14 mouse cellular contexts compared by ENCODE assay signal in genomic region chr4:100247826-100248225, GRCm38 (mm10).
A peak's percentile ranks its signal among the peaks of the same experiment; 100 is the strongest.
DNase-seq lines count a peak whose midpoint lies in the region; ATAC-seq and TF ChIP-seq lines count a peak whose summit lies in the region.
"Had no signal": no experiment of that assay in that cellular context is flagged by ENCODE, and none has a peak within 500 bp of the region (broad histone marks: within the 10 kb centered on the region; RNA-seq: fewer than 3 reads in every experiment).

No protein-coding gene starts in this region.

- no peak overlapping the region for H3K4me3 ChIP-seq in kidney, embryonic 14.5 days (ENCODE audit: low read length)
- H3K4me3 ChIP-seq: forebrain, embryonic 13.5 days; limb, embryonic 15.5 days; midbrain, embryonic 15.5 days had no signal

- peaks cover 22% of the 10 kb centered on the region; the same call in 1 of the 2 replicates for H3K4me1 ChIP-seq in kidney, embryonic 14.5 days (ENCODE audit: control insufficient read depth, insufficient read depth, low read length)
- H3K4me1 ChIP-seq: forebrain, embryonic 13.5 days; limb, embryonic 15.5 days; midbrain, embryonic 15.5 days had no signal

- in situ Hi-C loops in Patski (cut with MboI; ENCODE audit: low pct_unique_long_range_greater_than_20kb), result no loop called here

- POLR2A ChIA-PET in Patski (lab: Charles Lee), result no interaction called here

- DNase-seq in kidney, adult 11 months, result peak; percentile 53
- no peak for DNase-seq in kidney, adult 18-20 months
- peak; percentile 22 for DNase-seq in Patski (ENCODE audit: low read depth, low spot score)
- peak; percentile 41 to 58 for DNase-seq in kidney, postnatal 4 days
- DNase-seq in cerebellum, postnatal 25 days, result no peak
- no peak for DNase-seq in right cerebral cortex, adult 18-20 months
- DNase-seq: cerebellum, adult 9-11 months; gastrocnemius, postnatal 25 days; retina, postnatal 1 day; thymus, adult 18-20 months had no signal

- H3K9ac ChIP-seq in kidney, embryonic 14.5 days (ENCODE audit: low read depth, low read length), result no peak overlapping the region
- H3K9ac ChIP-seq: forebrain, embryonic 13.5 days; limb, embryonic 15.5 days; midbrain, embryonic 15.5 days had no signal

- no peak for ATAC-seq in Patski
- peak; percentile 43; the same call in 1 of the 2 replicates for ATAC-seq in kidney, embryonic 14.5 days (ENCODE audit: low FRiP score, low TSS enrichment)
- ATAC-seq: forebrain, embryonic 13.5 days; midbrain, embryonic 15.5 days had no signal

- H3K4me2 ChIP-seq in kidney, embryonic 14.5 days (replicated peaks; ENCODE audit: low read depth, low read length), result no peak overlapping the region
- H3K4me2 ChIP-seq: forebrain, embryonic 13.5 days; limb, embryonic 15.5 days; midbrain, embryonic 15.5 days had no signal

- H3K27ac ChIP-seq in kidney, embryonic 14.5 days (ENCODE audit: low read depth, low read length), result peak overlapping the region; percentile 67; the same call in 1 of the 2 replicates
- H3K27ac ChIP-seq: forebrain, embryonic 13.5 days; limb, embryonic 15.5 days; midbrain, embryonic 15.5 days had no signal

- no peaks in the 10 kb centered on the region for H3K27me3 ChIP-seq in Patski
- no peaks in the 10 kb centered on the region for H3K27me3 ChIP-seq in kidney, embryonic 14.5 days (ENCODE audit: control insufficient read depth, insufficient read depth, low read length)
- H3K27me3 ChIP-seq: forebrain, embryonic 13.5 days; limb, embryonic 15.5 days; midbrain, embryonic 15.5 days had no signal

- H3K36me3 ChIP-seq in kidney, embryonic 14.5 days (ENCODE audit: control insufficient read depth, insufficient read depth, low read length), result no peaks in the 10 kb centered on the region
- H3K36me3 ChIP-seq: limb, embryonic 15.5 days; midbrain, embryonic 15.5 days had no signal

- no peak for TF ChIP-seq CTCF in Patski (IDR thresholded peaks at IDR 0.05)

- CTCF ChIA-PET in Patski (lab: Charles Lee), result no interaction called here

- no peaks in the 10 kb centered on the region for H3K9me3 ChIP-seq in kidney, embryonic 14.5 days (ENCODE audit: control insufficient read depth, low read length)
- H3K9me3 ChIP-seq: forebrain, embryonic 13.5 days; limb, embryonic 15.5 days; midbrain, embryonic 15.5 days had no signal

- 49% methylated on average over 7 of the region's 7 CpGs for WGBS in kidney, embryonic 14.5 days

Comparison
In these comparisons a context has a peak if more than half of its experiments do, and no peak if none do; other contexts are left out.
1. DNase-seq: peak in kidney, adult 11 months (single experiment), Patski (single experiment) and kidney, postnatal 4 days (2 of 2); none in kidney, adult 18-20 months (single experiment), cerebellum, postnatal 25 days (0 of 2) and right cerebral cortex, adult 18-20 months (single experiment).